Mouse (Mus musculus): ENCODE results near the gene Ddost. TPM values are rescaled to one million over a fixed set of nuclear protein-coding genes. Genes with fewer than 3 reads are reported as not detected.
A peak's percentile ranks its signal among the peaks of the same experiment; 100 is the strongest.
"Not testable (repeated sequence)": the region's sequence is repeated elsewhere in the genome, so short reads cannot be mapped to it uniquely, and the experiment has no call there.

Ddost gene
- polyA plus RNA-seq, 1 experiment from 2014 or later: 230 TPM

GRCm38 (mm10) chr4:138325466-138326076 is 21.0 kb downstream of the Ddost start:
- peak; percentile 91 for ATAC-seq (replicated peaks; ENCODE audit: insufficient number of reproducible peaks, insufficient read depth, low FRiP score, low read depth)
- no peaks in the 10 kb centered on the region for H3K36me3 ChIP-seq
- H3K4me1 ChIP-seq (replicated peaks): peaks cover 45% of the 10 kb centered on the region
- H3K4me2 ChIP-seq: peak overlapping the region; percentile 65
- H3K9me3 ChIP-seq (replicated peaks): no peaks in the 10 kb centered on the region
- peak overlapping the region; percentile 74 for H3K4me3 ChIP-seq
- no peaks in the 10 kb centered on the region for H3K27me3 ChIP-seq
- 0% methylated on average over 45 of the region's 45 CpGs for WGBS
- peak overlapping the region; percentile 86 for H3K9ac ChIP-seq
- H3K27ac ChIP-seq: peak overlapping the region; percentile 97

DNA sequence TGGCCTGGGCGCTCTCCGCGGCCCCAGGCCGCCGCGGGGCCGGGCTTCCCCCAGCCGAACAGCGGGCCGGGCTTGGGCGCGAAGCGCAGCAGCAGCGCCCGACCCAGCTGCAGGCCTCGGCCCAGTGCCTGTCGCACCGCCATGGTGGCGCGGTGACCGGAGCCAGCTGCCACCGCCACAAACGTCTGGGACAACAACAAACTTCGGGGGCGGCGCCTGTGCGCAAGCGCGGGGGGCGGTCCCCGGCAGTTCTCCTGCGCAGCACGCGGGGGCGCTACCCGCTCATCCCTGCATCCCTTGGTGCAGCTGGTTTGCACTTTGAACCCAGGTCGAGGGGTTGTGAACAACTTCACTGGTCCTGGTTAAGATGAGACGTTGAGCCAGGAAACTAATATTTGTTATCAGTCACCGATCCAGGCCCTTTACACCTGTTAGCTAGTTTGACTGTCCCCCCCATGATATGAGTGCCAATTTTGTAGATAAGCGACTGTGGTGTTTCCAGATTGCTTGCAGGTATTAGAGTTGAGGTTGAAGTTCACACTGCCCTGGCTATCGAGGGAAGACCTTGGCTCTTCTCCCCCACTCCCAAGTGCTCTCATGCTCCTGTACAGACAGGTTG is 21.7 kb downstream of the Ddost start, which contains the start of gene Pink1:
TSS of gene Pink1 (minus strand) at position 231 of the 619 bp plus-strand sequence.
- Histone ChIP-seq H3K9ac (peak within 1 kb of the TSS; percentile 86), H3K36me3 (no peaks in the 10 kb centered on the region), H3K4me3 (peak within 1 kb of the TSS; percentile 74), H3K27me3 (peaks cover 4% of the 10 kb centered on the region; the same call in 1 of the 2 replicates), H3K9me3 (replicated peaks) (no peaks in the 10 kb centered on the region), H3K4me1 (replicated peaks) (peaks cover 39% of the 10 kb centered on the region), H3K4me2 (peak within 1 kb of the TSS; percentile 65), H3K27ac (peak within 1 kb of the TSS; percentile 97)
- 3% methylated on average over 41 of the region's 41 CpGs for WGBS
- ATAC-seq (replicated peaks; ENCODE audit: insufficient number of reproducible peaks, insufficient read depth, low FRiP score, low read depth): peak; percentile 66

DNA sequence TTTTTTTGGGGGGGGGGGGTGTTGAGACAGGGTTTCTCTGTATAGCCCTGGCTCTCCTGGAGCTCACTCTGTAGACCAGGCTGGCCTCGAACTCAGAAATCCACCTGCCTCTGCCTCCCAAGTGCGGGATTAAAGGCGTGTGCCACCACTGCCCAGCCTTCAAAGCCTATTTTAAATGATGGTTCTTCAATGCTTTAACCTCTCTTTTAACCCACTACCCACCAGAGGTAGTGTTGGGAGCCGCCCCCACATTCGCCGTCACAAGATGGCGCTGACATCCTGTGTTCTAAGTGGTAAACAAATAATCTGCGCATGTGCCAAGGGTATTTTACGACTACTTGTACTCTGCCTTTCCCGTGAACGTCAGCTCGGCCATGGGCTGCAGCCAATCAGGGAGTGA is 22.6 kb downstream of the Ddost start:
- H3K9ac ChIP-seq; ATAC-seq (replicated peaks; ENCODE audit: insufficient number of reproducible peaks, insufficient read depth, low FRiP score, low read depth); H3K4me2 ChIP-seq; H3K9me3 ChIP-seq (replicated peaks); H3K36me3 ChIP-seq; H3K4me3 ChIP-seq: not testable (repeated sequence)
- H3K4me1 ChIP-seq (replicated peaks): peaks cover 30% of the 10 kb centered on the region
- H3K27me3 ChIP-seq: peaks cover 12% of the 10 kb centered on the region; the same call in 1 of the 2 replicates
- 52% methylated on average over 8 of the region's 12 CpGs for WGBS
- peak overlapping the region; percentile 97; the same call in 1 of the 2 replicates for H3K27ac ChIP-seq

GRCm38 (mm10) chr4:138327891-138328470 is 23.5 kb downstream of the Ddost start:
- peak overlapping the region; percentile 54 for H3K27ac ChIP-seq
- ATAC-seq (replicated peaks; ENCODE audit: insufficient number of reproducible peaks, insufficient read depth, low FRiP score, low read depth): no peak
- no peaks in the 10 kb centered on the region for H3K36me3 ChIP-seq
- 63% methylated on average over 7 of the region's 7 CpGs for WGBS
- H3K4me1 ChIP-seq (replicated peaks): peaks cover 25% of the 10 kb centered on the region
- peaks cover 12% of the 10 kb centered on the region; the same call in 1 of the 2 replicates for H3K27me3 ChIP-seq
- peak overlapping the region; percentile 38 for H3K4me3 ChIP-seq
- no peaks in the 10 kb centered on the region for H3K9me3 ChIP-seq (replicated peaks)
- H3K9ac ChIP-seq: peak overlapping the region; percentile 18; the same call in 1 of the 2 replicates
- peak overlapping the region; percentile 53 for H3K4me2 ChIP-seq

- 24% methylated on average over 15 of the region's 15 CpGs for WGBS
- Histone ChIP-seq H3K9ac (no peak overlapping the region), H3K27me3 (peaks cover 12% of the 10 kb centered on the region; the same call in 1 of the 2 replicates), H3K9me3 (replicated peaks) (no peaks in the 10 kb centered on the region), H3K36me3 (no peaks in the 10 kb centered on the region), H3K4me2 (no peak overlapping the region), H3K27ac (no peak overlapping the region), H3K4me3 (no peak overlapping the region), H3K4me1 (replicated peaks) (peaks cover 8% of the 10 kb centered on the region)
- ATAC-seq (replicated peaks; ENCODE audit: insufficient number of reproducible peaks, insufficient read depth, low FRiP score, low read depth): no peak
Observed at GRCm38 (mm10) chr4:138330264-138330671, 25.7 kb downstream of the Ddost start.

- Histone ChIP-seq H3K27me3 (peaks cover 12% of the 10 kb centered on the region; the same call in 1 of the 2 replicates), H3K9ac (no peak overlapping the region), H3K36me3 (no peaks in the 10 kb centered on the region), H3K4me3 (no peak overlapping the region), H3K4me2 (no peak overlapping the region), H3K27ac (no peak overlapping the region), H3K4me1 (replicated peaks) (peaks cover 2% of the 10 kb centered on the region), H3K9me3 (replicated peaks) (no peaks in the 10 kb centered on the region)
- 65% methylated on average over 9 of the region's 9 CpGs for WGBS
- ATAC-seq (replicated peaks; ENCODE audit: insufficient number of reproducible peaks, insufficient read depth, low FRiP score, low read depth): no peak
Observed at GRCm38 (mm10) chr4:138331647-138332046, 27.1 kb downstream of the Ddost start.

- Histone ChIP-seq H3K27me3 (peaks cover 12% of the 10 kb centered on the region; the same call in 1 of the 2 replicates), H3K9ac (no peak overlapping the region), H3K4me3 (no peak overlapping the region), H3K4me1 (replicated peaks) (no peaks in the 10 kb centered on the region), H3K36me3 (no peaks in the 10 kb centered on the region), H3K27ac (no peak overlapping the region), H3K9me3 (replicated peaks) (no peaks in the 10 kb centered on the region), H3K4me2 (no peak overlapping the region)
- WGBS: 72% methylated on average over 4 of the region's 4 CpGs
- no peak for ATAC-seq (replicated peaks; ENCODE audit: insufficient number of reproducible peaks, insufficient read depth, low FRiP score, low read depth)
Observed at GRCm38 (mm10) chr4:138333135-138333534, 28.6 kb downstream of the Ddost start.

DNA sequence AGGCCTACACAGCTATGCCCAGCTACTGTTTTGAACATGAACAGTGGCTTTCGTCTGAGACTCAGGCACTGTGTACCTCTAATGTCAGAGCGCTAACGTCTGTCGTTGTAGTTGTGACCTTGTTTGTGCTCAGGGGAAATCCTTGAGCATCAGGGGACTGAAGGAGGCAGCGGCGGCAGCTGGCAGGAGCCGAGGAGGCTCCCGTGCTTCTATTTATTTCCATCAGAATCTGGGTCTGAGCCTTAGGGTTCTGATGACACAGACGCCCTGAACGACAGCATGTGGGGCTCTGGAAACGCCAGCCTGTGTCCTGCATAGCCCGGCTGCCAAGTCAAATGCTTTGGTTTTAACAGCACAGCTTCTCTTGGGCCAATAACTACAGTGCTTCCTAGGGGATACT is 30.5 kb downstream of the Ddost start:
- no peak overlapping the region for H3K9ac ChIP-seq
- no peaks in the 10 kb centered on the region for H3K4me1 ChIP-seq (replicated peaks)
- no peak overlapping the region for H3K4me3 ChIP-seq
- H3K9me3 ChIP-seq (replicated peaks): no peaks in the 10 kb centered on the region
- no peaks in the 10 kb centered on the region for H3K36me3 ChIP-seq
- no peak overlapping the region for H3K27ac ChIP-seq
- WGBS: 73% methylated on average over 12 of the region's 12 CpGs
- no peak overlapping the region for H3K4me2 ChIP-seq
- ATAC-seq (replicated peaks; ENCODE audit: insufficient number of reproducible peaks, insufficient read depth, low FRiP score, low read depth): no peak
- H3K27me3 ChIP-seq: peaks cover 12% of the 10 kb centered on the region; the same call in 1 of the 2 replicates

DNA sequence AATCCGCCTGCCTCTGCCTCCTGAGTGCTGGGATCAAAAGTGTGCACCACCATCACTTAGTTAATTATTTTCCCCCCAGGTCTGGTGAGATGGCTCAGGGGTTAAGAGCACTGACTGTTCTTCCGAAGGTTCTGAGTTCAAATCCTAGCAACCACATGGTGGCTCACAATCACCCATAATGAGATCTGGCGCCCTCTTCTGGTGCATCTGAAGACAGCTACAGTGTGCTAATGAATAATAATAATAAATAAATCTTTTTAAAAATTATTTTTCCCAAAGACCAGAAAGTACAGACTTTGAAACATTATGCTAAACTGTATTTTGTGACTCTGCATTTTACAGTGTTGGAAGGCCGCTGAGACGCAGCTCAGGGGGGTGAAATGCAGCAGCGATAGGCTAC is 31.1 kb downstream of the Ddost start:
- no peaks in the 10 kb centered on the region for H3K9me3 ChIP-seq (replicated peaks)
- H3K36me3 ChIP-seq: no peaks in the 10 kb centered on the region
- WGBS: 85% methylated on average over 6 of the region's 6 CpGs
- H3K4me1 ChIP-seq (replicated peaks): no peaks in the 10 kb centered on the region
- H3K27ac ChIP-seq: no peak overlapping the region
- H3K4me2 ChIP-seq: no peak overlapping the region
- no peak overlapping the region for H3K4me3 ChIP-seq
- no peak for ATAC-seq (replicated peaks; ENCODE audit: insufficient number of reproducible peaks, insufficient read depth, low FRiP score, low read depth)
- no peak overlapping the region for H3K9ac ChIP-seq
- H3K27me3 ChIP-seq: peaks cover 12% of the 10 kb centered on the region; the same call in 1 of the 2 replicates

GRCm38 (mm10) chr4:138336876-138337275 is 32.3 kb downstream of the Ddost start:
- ATAC-seq (replicated peaks; ENCODE audit: insufficient number of reproducible peaks, insufficient read depth, low FRiP score, low read depth): no peak
- WGBS: 57% methylated on average over 5 of the region's 5 CpGs

DNA sequence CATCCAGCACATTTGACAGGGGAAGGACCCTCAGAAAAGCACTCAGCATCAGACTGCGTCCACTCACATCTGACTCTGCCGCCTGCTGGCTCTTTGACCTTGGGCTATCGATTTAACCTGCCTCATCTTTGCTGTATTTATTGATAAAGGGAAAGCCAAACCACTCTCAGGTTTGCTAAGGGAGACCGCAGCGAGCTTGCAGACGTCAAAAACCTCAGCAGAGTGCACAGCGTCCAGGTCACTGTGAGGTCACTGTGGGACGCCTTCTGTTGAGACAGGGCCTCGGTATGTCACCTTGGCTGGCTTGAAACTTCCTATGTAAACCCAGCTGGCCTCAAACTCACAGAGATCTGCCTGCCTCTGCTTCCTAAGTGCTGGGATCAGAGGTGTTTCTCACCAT is 32.8 kb downstream of the Ddost start:
- no peak for ATAC-seq (replicated peaks; ENCODE audit: insufficient number of reproducible peaks, insufficient read depth, low FRiP score, low read depth)

More at GRCm38 (mm10) chr4:138336876-138337275, 32.3 kb downstream of the Ddost start:
- Histone ChIP-seq H3K27me3 (0 out of 2 replicates have a peak, but pooled peaks cover 2% of the 10 kb centered on the region), H3K27ac (no peak overlapping the region), H3K4me2 (no peak overlapping the region), H3K36me3 (no peaks in the 10 kb centered on the region), H3K9ac (no peak overlapping the region), H3K9me3 (replicated peaks) (no peaks in the 10 kb centered on the region), H3K4me3 (no peak overlapping the region), H3K4me1 (replicated peaks) (no peaks in the 10 kb centered on the region; the same call in 1 of the 2 replicates)

More for the DNA sequence above, 32.8 kb downstream of the Ddost start:
- Histone ChIP-seq H3K4me2 (no peak overlapping the region), H3K4me1 (replicated peaks) (peaks cover under 1% of the 10 kb centered on the region), H3K4me3 (no peak overlapping the region), H3K9me3 (replicated peaks) (no peaks in the 10 kb centered on the region), H3K9ac (no peak overlapping the region), H3K27me3 (no peaks in the 10 kb centered on the region), H3K27ac (no peak overlapping the region), H3K36me3 (no peaks in the 10 kb centered on the region)
- WGBS: 70% methylated on average over 9 of the region's 9 CpGs

All from heart, embryonic 15.5 days (tissue).